Mouse (Mus musculus) CD4-positive, CD25-positive, alpha-beta regulatory T cell, adult 2 months (primary cell): ENCODE data around the gene Erc2.
"Not testable (repeated sequence)": the region's sequence is repeated elsewhere in the genome, so short reads cannot be mapped to it uniquely, and the experiment has no call there.

ENCODE experiments used
- DNase-seq: peaks from one replicate; pipeline ENCODE4 v3.0.0-alpha.2; 2012; ENCODE audit warnings: low read depth, low spot score

The Erc2 gene

GRCm38 (mm10) chr14:27622176-27622922, at the start of gene Erc2:
Gene Erc2 (plus strand): TSS chr14:27622428.
- no peak for DNase-seq

GRCm38 (mm10) chr14:27578443-27578842, 43.8 kb upstream of the Erc2 start:
- no peak for DNase-seq

GRCm38 (mm10) chr14:27589616-27590015, 32.6 kb upstream of the Erc2 start:
- DNase-seq = not testable (repeated sequence)

- no peak for DNase-seq
Measured at GRCm38 (mm10) chr14:27592163-27592562, 30.1 kb upstream of the Erc2 start.

- DNase-seq = peak; percentile 79
Measured at GRCm38 (mm10) chr14:27596265-27596664, 26.0 kb upstream of the Erc2 start.

GRCm38 (mm10) chr14:27602136-27602535, 20.1 kb upstream of the Erc2 start:
- no peak for DNase-seq

- DNase-seq = no peak
Measured at GRCm38 (mm10) chr14:27607419-27607818, 14.8 kb upstream of the Erc2 start.

- DNase-seq = no peak
Measured at GRCm38 (mm10) chr14:27613766-27614165, 8.5 kb upstream of the Erc2 start.

GRCm38 (mm10) chr14:27617286-27617685, 4.9 kb upstream of the Erc2 start:
- no peak for DNase-seq

- DNase-seq = no peak
Measured at GRCm38 (mm10) chr14:27621576-27621975, 652 bp upstream of the Erc2 start.

- DNase-seq = no peak
Measured at GRCm38 (mm10) chr14:27622923-27623219, 643 bp downstream of the Erc2 start.

- no peak for DNase-seq
Measured at GRCm38 (mm10) chr14:27623368-27623767, 1.1 kb downstream of the Erc2 start.

- DNase-seq = no peak
Measured at GRCm38 (mm10) chr14:27628701-27629100, 6.5 kb downstream of the Erc2 start.

- no peak for DNase-seq
Measured at GRCm38 (mm10) chr14:27629369-27630012, 7.3 kb downstream of the Erc2 start.

- DNase-seq = no peak
Measured at GRCm38 (mm10) chr14:27630973-27631640, 8.9 kb downstream of the Erc2 start.

- no peak for DNase-seq
Measured at GRCm38 (mm10) chr14:27634761-27635160, 12.5 kb downstream of the Erc2 start.

GRCm38 (mm10) chr14:27636556-27636955, 14.3 kb downstream of the Erc2 start:
- DNase-seq = no peak

- DNase-seq = no peak
Measured at GRCm38 (mm10) chr14:27641382-27641781, 19.2 kb downstream of the Erc2 start.

- no peak for DNase-seq
Measured at GRCm38 (mm10) chr14:27642981-27643380, 20.8 kb downstream of the Erc2 start.

GRCm38 (mm10) chr14:27654670-27655069, 32.4 kb downstream of the Erc2 start:
- DNase-seq = no peak

- no peak for DNase-seq
Measured at GRCm38 (mm10) chr14:27658616-27659015, 36.4 kb downstream of the Erc2 start.

- DNase-seq = no peak
Measured at GRCm38 (mm10) chr14:27661466-27661865, 39.2 kb downstream of the Erc2 start.

GRCm38 (mm10) chr14:27662251-27662650, 40.0 kb downstream of the Erc2 start:
- DNase-seq = no peak
